Mouse (Mus musculus) bone marrow, adult 2 months (tissue): ENCODE results near the gene Acod1.
A peak's percentile ranks its signal among the peaks of the same experiment; 100 is the strongest.

ENCODE experiments used
- CTCF ChIP-seq: fragments of 200-500 bp; IDR thresholded peaks from 2 replicates; pipeline ENCODE4 v1.5.1; 2011; ENCODE audit warnings: low read length, control low read depth; ENCODE audit not compliant: control insufficient read depth, insufficient read depth
- POLR2A ChIP-seq: fragments of 200-500 bp; IDR thresholded peaks from 2 replicates; pipeline ENCODE4 v1.6.1; 2011; ENCODE audit warnings: low read depth, mild to moderate bottlenecking, control low read depth, low read length, borderline replicate concordance; ENCODE audit not compliant: control insufficient read depth

- TF ChIP-seq CTCF (peak; percentile 92), POLR2A (no peak)
Observed at GRCm38 (mm10) chr14:103012563-103013150, 34.1 kb upstream of the Acod1 start.
